Mouse (Mus musculus) inflammation-experienced regulatory T-cells, adult 6 months (primary cell): ENCODE data around the gene Prkg1. TPM values are rescaled to one million over a fixed set of nuclear protein-coding genes. Genes with fewer than 3 reads are reported as not detected.
A peak's percentile ranks its signal among the peaks of the same experiment; 100 is the strongest.

Experiments used
- ATAC-seq: one replicate; pipeline ENCODE4 v1.8.0; 2017
- polyA plus RNA-seq, 3 experiments: library from polyadenylated mRNA; unstranded; fragments of 100-300 nt; shearing (Covaris generic); gene quantifications; one replicate each; pipeline ENCODE4 v1.2.1; 2017

Gene Prkg1
- polyA plus RNA-seq, 3 experiments from 2014 or later = 0.24 TPM; not detected in 2

DNA sequence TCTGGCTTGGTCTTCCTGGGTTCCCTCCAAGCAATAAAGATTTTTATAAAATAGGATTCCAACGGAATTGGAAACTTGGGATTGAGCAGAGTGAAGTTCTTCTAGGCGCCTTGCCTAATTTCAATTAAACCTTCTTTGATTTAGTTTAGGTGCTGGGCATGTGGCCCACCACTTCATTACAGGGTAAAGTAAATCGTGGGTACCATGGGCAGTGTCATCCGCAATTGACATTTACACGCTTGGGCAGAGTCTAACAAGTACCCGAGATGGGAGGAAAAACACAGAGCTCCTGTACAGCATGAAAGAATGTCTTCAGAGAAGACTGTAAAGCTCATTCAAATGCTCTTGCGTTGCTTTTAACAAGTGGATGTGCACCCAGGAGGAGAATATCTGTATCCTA is 622.9 kb downstream of the Prkg1 start:
- ATAC-seq = no peak

DNA sequence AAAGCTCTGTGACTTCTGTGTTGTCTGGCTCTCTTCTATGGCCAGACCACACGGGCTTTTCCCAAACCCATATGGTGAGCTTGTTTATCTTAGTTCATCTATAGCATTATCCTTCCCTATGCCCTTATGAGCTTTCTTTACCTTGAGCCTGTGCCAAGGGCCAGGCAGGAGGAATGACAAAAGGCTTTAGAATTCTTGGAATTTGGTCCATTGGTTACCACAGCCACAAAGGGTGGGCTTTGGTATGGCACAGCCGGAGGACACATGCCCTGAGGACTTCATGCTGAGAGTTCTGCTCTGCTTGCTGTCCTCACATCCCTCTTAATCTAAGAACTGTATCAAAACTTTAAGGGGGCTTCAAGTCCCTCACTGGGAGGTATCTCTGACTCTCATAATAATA is 628.5 kb downstream of the Prkg1 start:
- no peak for ATAC-seq

DNA sequence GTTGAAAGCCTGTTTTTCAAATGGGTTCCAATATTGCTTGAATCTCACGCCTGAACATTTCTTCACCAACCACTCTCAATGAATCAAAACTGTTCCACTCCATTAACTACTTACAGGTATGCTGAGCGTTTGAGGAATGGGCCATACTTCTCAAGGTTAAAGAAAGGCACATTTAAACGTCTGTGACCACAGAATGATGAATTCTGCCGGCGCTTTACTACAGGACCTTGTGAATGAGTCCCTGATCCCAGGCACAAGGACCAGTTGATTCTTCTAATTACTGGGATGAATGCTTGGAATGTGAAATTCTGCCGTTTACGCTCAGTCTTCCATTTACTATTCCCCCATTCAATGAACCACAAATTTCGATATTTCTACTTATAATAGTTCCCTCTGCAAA is 632.2 kb downstream of the Prkg1 start:
- ATAC-seq = no peak

DNA sequence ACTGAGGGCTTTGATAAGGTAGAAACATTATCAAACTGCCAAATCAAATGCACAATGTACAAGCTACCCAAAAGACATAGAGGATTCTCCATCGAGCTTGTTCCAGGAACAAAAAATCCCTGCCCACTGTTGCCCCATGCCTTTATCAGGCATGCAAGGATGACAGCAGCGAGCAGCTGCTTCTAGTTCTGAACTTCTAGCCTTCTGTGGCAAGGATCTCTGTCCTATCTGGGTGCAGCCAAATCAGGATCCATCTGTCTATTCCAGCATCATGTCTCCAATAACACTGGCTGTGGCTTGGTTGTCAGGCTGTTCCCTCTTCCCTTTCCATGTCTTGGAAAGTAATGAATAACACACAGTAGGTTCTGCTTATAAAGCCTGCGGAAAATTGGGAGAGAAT is 640.2 kb downstream of the Prkg1 start:
- ATAC-seq = no peak

DNA sequence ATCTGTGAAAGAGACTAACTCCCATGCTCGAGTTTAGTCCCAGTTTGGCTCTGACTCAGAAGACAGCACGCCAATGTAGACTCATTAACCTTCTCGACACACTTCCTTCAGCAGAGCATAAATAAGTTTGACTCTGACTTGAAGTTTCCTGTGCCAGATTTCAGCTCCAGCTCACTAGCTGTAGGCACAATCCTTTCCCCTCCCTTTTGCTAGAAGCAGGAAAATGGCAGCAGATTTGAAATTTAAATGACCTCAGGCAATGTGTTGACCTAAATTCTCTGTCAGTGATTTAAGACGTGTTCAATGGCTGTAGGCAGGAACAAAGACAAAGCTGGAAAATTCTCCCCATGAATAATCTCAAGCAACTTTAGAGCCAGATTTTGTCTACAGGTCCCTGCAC is 650.1 kb downstream of the Prkg1 start:
- ATAC-seq = no peak

DNA sequence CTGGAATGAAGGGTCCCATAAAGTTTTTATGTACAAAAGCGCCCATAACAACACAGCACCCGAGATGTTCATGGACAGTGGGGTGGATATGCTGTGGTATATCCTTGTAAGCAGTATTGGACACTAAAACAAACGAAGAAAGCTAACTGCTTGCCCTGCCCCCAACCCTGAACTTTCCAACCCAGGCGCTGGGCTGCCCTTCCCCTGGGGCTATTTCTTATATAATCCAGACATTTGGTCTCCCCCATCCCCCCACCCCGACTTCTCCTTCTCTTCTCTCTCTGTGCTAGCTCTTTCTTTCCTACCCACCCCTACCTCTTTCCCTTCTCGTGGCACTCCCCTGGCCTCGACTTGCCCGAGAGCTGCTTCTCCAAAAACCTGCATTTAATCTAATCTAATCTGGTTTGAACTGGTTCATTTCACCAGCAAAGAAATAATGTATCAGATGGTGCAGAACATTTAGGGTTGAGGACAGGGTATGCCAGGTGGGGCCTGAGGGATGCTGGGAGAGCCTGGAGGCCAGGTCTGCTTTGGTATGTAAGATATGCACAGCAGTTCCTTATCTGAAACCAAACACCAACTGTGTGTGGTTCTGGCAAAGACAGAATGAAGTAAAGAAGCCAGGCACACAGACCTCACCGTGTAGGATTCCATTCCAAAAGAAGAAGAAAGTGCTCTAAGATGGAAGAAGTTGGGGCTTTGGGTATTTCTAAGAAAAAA is 657.8 kb downstream of the Prkg1 start:
- no peak for ATAC-seq

DNA sequence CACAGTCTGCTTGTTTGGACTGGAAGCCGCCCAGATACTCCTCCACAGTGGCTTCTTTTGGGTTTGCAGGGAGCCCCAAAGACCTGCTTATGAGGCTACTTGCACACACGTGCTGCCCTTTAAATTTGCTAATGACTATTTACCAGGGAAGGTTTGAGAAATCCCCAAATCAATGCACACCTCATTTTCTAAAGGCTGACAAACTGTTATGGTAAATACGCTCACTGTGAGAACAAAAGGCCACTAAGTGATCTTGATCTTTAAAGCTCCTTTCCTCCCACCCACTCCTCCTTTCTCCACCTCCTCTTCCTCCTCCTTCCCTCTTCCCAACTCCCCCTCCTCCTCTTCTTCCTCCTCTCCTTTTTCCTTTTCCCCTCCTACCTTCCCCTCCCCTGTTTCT is 658.8 kb downstream of the Prkg1 start:
- no peak for ATAC-seq

DNA sequence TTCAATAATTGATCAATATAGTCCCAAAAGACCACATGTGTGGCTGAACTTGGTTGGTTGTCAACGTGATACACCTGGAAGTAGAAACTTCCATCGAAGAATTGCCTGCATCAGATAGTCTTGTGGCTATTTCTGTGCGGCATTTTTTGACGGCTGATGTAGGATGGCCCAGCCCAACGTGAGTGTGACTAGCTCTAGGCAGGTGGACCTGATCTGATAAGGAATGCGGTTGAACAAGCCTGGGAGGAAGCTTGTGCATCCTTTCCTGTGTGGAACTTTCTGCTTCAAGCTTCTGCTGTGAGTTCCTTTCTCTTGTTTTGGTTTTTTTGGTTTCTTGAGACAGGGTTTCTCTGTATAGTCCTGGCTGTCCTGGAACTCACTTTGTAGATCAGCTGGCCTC is 660.1 kb downstream of the Prkg1 start:
- ATAC-seq = no peak

DNA sequence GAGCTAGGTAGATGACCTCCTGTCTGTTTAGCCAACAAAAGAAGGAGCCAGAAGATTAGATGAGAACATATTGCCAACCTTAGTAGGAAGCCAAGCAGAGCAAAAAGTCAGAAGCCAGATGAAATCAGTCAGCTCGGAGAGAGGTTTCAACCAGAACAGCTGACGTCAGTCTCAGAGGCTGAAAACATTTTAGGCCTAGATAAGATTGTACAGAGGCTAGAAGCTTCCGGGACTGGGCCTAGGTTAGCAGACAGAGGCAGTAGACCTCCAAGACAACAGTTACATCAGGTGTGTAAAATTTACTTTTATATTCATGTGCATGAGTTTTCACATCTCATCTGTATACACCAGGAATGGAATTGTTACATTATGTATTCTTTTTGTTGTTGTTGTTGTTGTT is 665.5 kb downstream of the Prkg1 start:
- ATAC-seq = no peak

DNA sequence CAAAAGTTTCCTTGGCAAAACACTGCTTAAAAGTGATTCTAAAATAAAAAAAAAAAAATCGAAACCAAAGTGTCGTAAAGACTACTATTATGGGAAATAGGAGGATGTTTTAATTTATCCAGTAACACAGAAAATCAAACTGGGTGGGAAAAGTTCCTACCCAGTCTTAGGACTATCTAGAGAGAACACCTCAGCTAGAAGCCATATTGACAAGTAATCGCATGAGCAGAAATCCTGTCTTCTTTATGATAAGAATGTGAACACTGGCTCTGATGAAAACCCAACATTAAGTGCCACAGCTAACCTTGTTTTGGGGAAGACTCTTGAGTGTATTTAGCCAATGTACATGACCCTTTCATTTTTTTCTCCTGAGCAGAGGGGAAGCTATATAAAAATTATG is 667.0 kb downstream of the Prkg1 start:
- no peak for ATAC-seq

DNA sequence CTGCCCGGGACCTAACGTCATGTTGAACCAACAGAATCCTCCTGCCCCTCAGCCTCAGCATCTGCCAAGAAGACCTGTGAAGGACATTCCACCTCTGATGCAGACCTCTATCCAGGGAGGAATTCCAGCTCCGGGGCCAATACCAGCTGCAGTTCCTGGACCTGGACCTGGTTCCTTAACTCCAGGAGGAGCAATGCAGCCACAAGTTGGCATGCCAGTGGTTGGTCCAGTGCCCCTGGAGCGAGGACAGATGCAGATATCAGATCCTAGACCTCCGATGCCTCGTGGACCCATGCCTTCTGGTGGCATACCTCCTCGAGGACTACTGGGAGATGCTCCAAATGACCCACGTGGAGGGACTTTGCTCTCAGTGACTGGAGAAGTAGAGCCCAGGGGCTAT is 681.1 kb downstream of the Prkg1 start:
- no peak for ATAC-seq

DNA sequence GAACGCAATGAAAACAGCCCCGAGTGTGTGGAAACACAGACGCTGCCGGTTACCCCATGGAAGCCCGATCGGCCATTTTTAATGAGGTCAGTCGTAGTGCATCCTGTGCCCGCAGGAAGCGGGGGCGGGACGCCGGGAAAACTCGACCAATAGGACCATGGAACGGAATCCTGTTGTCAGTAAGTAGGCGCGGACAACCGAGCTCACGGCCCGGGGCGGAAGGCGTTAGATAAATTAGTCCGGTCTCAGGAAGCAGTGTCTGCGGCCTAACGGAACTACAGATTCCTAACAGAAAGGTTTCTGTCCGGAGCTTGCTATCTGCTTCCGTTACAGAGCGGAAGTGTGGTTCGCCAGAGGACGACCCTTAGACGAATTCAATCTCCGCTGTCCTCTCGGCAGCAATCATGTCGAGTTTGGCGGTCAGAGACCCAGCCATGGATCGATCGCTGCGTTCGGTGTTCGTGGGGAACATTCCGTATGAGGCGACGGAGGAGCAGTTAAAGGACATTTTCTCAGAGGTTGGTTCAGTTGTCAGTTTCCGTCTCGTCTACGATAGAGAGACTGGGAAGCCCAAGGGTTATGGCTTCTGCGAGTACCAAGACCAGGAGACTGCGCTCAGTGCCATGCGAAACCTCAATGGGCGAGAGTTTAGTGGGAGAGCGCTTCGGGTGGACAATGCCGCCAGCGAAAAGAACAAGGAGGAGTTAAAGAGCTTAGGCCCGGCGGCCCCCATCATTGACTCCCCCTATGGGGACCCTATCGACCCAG is 682.0 kb downstream of the Prkg1 start, which contains the start of gene Cstf2t:
Gene Cstf2t, plus strand, starts transcription at position 176 of the 768 bp plus-strand sequence.
- peak; percentile 97 for ATAC-seq

DNA sequence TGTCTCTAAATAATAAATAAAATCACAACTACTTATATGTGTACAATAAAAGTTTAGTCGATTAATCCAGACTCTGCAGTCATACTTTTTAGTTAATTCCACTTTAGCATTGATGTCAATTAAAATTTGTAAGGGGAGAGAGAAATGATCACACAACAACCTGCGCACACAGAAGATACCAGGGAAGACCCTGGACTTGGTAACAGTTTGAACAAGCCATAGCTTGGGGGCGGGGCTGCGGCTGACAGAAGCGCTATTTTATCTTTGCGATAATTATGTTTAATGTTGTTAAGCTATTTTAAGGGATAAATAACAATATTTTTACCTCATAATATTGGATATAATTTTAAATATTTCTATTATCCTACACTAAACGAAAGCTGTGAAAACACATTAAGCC is 682.6 kb downstream of the Prkg1 start:
- ATAC-seq = peak; percentile 2

DNA sequence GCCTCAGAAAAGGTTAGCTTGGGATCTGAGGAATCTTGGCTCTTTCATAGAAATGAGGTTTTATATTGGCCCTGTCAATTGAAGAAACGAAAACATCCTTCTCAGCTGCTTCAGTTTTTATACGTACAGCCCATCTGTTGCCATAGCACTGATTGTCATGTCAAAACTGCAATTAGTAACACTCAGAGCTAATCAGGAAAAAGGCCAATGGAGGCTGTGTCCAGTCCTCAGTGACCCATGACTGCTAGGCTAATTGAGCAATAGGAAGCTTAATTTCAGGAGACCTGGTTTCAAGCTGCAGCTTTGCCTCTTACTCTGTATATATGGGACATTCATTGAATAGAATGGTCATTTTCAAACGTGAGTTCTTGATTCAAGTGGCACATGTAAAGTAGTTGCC is 686.6 kb downstream of the Prkg1 start:
- ATAC-seq = no peak

DNA sequence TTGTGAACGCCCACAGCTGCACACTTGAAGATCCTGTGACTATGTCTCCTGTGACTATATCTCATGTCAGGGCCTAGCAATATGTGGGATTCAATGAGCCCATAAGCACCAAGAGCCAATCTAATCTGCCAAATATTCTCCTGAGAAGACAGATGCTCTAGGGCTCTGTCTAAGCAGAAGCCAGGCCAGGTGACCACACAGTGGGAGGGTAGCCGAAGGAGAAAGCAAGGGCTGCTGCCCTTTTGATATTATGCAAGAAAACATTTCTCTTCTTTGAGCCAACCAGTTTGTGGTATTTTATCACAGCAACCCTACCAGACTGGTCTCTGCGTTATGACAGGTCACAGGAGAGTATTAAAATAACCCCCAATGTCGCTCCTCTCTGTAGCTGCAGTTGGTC is 688.7 kb downstream of the Prkg1 start:
- ATAC-seq = no peak

DNA sequence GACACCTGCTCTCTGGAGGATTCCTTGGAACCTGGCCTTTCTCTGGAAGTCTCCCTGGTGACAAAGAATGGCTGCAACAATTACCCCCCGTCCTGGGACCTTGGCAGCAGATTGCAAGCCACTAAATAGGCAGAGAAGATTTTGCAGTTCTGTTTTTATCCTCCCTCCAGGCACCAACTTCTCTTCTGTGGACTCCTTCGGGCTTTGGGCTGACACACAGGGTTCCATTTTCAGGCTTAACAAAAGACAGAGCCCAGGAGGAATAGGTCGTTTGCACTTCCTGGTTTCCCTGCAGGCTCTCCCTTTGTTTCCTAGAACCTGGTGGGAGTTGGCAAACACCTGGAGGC is 690.1 kb downstream of the Prkg1 start:
- ATAC-seq = no peak

DNA sequence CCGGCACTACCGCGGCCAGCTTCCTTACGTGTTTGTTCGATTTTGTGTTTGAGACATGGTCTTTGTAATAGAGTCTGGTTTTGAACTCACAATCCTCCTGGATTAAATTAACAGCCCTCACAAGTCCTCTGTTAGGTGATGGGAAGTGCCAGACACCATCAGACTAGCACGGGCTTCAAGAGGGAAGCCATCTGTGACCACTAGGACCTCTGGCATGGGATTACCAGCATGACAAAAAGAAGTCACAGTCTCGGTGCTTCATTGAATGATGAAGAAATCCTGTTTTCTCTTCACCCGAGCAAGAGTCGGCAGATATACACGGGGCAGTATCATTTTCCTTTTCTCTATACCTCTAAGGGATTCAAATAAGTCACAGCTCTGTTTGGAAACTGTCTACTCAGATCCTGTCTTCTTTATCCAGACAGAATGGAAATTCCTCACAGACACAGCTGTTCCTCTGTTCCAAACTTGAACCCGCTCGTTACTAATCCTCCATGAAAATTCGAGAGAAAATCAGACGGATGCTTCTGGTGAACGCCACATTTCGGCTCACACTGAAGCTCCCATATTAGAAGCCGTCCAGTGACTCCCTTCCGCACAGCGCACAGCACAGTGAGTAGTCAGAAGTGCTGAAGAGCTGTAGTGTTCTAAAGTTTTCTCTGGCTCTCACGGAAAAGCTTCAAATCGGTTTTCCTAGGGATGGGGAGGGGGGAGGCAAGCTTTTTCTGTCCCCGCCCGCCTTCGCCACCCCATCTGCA is 690.7 kb downstream of the Prkg1 start:
- ATAC-seq = no peak

DNA sequence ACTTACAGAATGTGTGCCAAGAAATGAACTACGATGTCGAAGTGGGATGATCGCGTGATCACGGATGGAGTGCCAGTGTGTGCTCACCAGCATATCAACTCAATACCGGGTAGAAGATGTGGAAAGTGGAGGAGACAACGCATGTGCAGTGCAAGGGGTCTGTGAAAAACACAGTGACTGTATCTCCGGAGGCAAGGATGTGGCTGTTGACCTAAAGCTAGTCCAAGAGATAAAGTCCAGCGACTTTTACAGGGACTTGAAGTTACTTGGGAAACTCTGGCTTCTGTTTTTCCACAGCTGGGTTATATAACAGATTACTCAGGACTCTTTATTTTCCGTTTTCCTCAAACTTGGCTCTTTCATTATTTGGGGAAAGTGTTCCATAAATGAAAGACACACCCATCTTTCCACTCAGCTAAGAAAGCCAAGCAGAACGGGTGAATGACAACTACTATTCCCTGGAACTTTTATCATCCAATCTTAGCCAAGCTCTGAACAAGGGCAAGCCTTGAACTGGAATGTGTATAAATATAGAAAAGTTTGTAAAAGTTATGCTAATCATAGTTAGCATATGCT is 699.5 kb downstream of the Prkg1 start:
- ATAC-seq = no peak

DNA sequence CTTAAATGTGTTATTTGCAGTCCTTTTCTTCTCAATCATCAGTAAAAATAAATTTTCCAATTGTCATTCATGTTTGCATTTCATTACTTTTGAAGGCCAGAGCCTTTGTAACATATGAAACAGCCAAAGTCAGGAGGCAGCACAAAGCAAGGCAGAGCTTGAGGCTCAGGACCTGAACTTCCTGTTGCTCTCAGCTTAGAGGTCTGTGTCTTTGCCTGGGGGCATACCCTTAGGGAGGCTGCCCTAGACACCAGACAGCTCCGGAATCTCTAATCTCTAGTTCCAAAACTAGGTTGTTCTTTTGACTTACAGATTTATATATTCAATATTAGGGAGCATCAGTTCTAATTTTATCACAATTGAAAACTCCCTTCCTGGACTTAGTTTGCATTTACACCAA is 700.1 kb downstream of the Prkg1 start:
- no peak for ATAC-seq

DNA sequence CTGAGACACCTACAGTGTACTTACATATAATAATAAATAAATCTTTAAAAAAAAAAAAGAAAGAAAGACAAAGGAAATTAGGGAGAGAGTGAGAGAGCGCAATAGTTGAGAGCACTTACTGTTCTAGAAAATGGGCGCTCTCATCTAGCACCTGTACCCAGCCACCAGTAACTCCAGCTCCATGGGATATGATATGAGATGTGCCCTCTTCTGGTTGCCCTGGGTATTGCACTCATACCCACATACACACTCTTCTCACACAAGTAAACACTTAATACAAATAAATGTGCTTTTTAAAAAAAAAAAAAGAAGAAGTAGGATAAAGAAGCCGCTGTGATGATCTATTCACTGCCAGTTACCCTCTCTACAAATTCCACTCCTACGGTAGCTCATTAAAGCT is 718.2 kb downstream of the Prkg1 start:
- ATAC-seq = no peak

DNA sequence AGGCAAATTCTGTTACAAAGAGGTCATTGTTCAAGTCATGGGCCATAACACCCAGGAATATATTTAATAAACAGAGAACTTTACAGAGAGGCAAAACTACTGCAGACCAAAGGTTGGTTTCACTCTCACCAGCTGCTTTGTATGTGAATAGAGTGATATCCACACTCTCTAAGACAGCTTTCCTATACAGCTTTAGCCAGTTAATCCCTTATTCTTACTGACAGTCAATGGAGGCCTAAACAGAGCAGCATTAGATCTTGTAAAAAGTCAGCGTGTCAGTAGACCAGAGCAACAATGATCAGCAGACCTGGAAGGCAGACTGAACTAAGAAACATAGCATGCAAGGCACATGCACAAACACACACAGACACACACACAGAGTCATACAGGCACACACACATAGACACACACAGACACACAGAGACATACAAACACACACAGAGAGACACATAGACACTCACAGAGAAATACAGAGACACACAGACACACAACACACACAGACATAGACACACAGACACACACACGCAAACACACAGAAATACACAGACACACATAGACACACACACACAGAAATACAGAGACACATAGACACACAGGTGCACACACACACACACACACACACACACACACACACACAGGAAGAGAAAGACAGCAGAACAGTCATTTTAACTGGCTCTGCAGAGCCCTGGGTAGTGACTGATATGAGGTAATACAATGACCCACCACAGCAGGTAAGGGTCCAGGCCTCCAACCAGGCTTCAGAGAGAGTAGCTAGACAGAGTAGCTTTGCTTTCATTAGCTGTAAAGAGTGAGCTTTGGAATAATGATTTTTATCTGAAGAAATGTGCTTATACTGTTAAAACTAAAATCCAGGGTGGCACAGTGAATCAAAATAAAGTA is 723.6 kb downstream of the Prkg1 start:
- no peak for ATAC-seq

DNA sequence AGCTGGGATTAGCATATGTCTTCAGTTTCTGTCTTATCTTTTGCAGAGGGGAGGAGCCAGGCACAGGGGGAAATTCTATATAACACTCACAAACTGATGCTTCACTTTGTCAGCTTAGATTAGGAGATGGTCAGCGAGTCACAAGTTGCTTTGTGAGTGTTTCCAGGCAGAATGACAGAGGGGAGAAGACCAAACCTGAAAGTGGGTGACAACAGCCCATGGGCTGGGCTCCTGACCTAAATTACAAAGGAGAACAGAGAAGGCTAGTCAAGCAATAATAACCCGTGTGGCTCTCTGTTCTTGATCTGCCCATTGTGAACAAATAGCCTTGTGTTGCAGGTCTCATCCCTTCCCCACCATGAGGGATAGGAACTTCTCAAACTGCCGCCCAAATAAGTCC is 725.9 kb downstream of the Prkg1 start:
- no peak for ATAC-seq
